Mouse (Mus musculus): ENCODE results near the gene Ccdc77. TPM values are rescaled to one million over a fixed set of nuclear protein-coding genes. Genes with fewer than 3 reads are reported as not detected.

Gene Ccdc77
- polyA plus RNA-seq, 1 experiment from 2014 or later, result 28.3 TPM

Other genes starting within 250 kb of the Ccdc77 start
- 0.28 TPM in 1 of 2 replicates, not detected in the other for gene D330020A13Rik, start 70.0 kb downstream of the Ccdc77 start, polyA plus RNA-seq (2016; fragmentation: Nextera tagmentation; extraction: Ambion mirVana)
- gene B4galnt3, start 69.8 kb downstream of the Ccdc77 start, polyA plus RNA-seq (2016; fragmentation: Nextera tagmentation; extraction: Ambion mirVana), result 0.22 and 0.41 TPM in 2 replicates
- gene Kdm5a, start 250 bp downstream of the Ccdc77 start, polyA plus RNA-seq (2016; fragmentation: Nextera tagmentation; extraction: Ambion mirVana), result 60.6 and 65.3 TPM in 2 replicates
- gene Il17ra, start 98.9 kb upstream of the Ccdc77 start, polyA plus RNA-seq (2016; fragmentation: Nextera tagmentation; extraction: Ambion mirVana), result 5.2 and 5.6 TPM in 2 replicates
- gene Tmem121b, start 129.4 kb upstream of the Ccdc77 start, polyA plus RNA-seq (2016; fragmentation: Nextera tagmentation; extraction: Ambion mirVana), result 2.5 TPM in 2 replicates
- 17.1 and 19.1 TPM in 2 replicates for gene Hdhd5, start 166.9 kb upstream of the Ccdc77 start, polyA plus RNA-seq (2016; fragmentation: Nextera tagmentation; extraction: Ambion mirVana)